Mouse (Mus musculus): ENCODE measurements around the gene Zdhhc18. TPM values are rescaled to one million over a fixed set of nuclear protein-coding genes. Genes with fewer than 3 reads are reported as not detected.

Zdhhc18 gene
- total RNA-seq (2022) = 10 to 100 TPM; 33.8 to 57.7 (median 44.6) TPM

- DNase-seq (ENCODE audit: low spot score in 2 of 2) = no peak
Observed at GRCm38 (mm10) chr4:133649989-133650699, at the start of gene Zdhhc18. TSS of gene Zdhhc18 (minus strand) at chr4:133650154.

GRCm38 (mm10) chr4:133695363-133695762, 45.4 kb upstream of the Zdhhc18 start:
- no peak for DNase-seq (ENCODE audit: low spot score in 2 of 2)

DNA sequence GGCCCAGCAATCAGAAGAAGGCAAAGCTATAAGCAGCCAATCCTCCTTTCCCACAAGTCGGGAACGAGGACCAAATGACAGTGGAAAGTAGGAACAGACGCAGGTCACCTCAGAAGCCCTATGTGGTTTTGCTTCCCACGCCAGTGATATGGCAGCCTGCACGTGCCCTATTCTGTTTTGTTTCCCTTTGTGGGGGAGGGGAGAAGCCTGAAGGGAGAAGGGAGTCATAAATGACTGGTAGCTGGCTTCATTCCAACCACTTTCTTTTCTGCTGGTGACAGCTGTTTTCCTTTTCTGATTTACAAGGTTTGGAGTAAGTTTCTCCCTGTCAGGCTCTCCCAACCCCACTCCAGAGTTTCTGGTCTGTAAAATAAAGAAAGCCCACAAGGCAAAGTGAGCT, 40.3 kb upstream of the Zdhhc18 start:
- DNase-seq (ENCODE audit: low spot score in 2 of 2) = no peak

DNA sequence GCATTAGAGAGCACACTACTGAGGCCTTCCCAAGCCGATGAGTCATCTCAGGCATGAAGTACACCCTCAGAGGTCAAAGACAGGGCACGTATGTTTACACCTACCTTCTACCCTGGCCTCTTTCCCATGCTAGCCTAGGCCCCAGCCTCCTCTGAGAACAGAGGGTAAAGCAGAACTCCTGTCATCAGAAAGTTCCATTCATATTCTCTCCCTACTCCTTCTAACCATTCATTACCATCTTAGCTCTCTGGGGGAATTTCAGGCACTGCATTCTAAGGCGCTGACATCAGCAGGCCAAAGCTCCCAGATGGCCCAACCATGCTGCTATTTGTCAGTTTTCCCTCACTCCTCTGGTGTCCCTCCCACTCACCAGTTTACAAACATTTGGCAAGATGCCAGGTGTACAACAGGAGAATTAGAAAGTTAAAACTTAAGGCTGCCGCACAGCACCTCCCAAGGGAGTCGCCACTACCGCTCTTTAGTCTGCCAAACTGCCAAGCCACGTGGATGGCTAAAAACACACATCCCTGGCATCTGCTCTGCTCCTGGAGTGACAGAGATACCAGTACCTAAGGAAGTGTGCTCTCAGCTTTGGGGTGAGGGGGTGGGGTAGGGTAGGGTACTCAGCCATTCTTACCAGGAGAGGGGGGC, 38.6 kb upstream of the Zdhhc18 start:
- no peak for DNase-seq (ENCODE audit: low spot score in 2 of 2)

DNA sequence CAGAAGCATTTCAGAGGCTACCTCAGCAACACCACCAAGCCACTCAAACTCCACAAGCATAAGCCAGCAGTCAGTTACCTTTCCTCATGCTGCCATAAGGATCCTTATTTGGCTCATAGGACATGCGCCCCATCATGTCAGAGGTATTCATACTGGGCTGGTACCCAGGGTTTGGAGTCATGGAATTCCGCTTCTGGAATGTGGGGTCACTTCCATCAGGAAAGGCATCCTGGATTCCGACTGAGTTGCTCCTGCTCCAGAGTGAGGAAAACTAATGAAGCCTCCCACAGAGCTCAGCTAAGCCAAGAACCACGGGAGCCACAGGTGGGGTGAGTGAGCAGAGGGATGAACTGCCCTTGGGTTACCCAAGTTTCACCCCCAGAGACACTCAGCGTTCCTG, 37.2 kb upstream of the Zdhhc18 start:
- DNase-seq (ENCODE audit: low spot score in 2 of 2) = no peak

- DNase-seq (ENCODE audit: low spot score in 2 of 2) = no peak
Observed at GRCm38 (mm10) chr4:133686512-133686911, 36.6 kb upstream of the Zdhhc18 start.

DNA sequence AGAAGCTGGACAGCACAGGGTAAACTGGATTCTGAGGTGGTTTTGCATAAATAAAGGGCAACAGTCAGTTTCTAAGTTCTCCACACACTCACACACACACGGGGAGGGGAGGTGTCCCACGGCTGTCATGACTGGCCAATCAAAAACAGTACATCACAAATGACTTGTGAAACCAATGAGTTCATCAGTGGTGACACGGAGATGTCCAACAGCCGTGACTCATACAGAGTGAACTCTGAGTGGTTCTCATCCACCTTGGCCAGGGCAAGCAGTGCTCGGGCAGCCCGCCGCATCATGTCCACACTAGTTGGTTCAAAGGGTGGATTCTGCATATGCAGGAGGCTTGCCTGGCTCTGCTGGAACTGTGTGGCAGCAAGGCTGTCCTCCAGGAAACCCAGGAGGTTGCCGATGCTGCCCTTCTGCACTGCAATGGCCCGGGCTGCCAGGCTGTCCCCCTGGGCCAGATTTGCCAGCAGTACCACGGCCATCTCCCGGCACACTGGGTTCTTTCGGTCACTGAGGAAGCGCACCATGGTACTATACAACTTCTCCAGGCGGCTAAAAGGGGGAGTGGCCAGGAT, 30.3 kb upstream of the Zdhhc18 start:
- DNase-seq (ENCODE audit: low spot score in 2 of 2) = no peak

GRCm38 (mm10) chr4:133679629-133680028, 29.7 kb upstream of the Zdhhc18 start:
- no peak for DNase-seq (ENCODE audit: low spot score in 2 of 2)

GRCm38 (mm10) chr4:133677266-133677665, 27.3 kb upstream of the Zdhhc18 start:
- DNase-seq (ENCODE audit: low spot score in 2 of 2) = no peak

- no peak for DNase-seq (ENCODE audit: low spot score in 2 of 2)
Observed at GRCm38 (mm10) chr4:133676189-133676588, 26.2 kb upstream of the Zdhhc18 start.

GRCm38 (mm10) chr4:133675594-133676016, 25.7 kb upstream of the Zdhhc18 start:
- DNase-seq (ENCODE audit: low spot score in 2 of 2) = peak in 1 of 2 experiments; percentile 50

- DNase-seq (ENCODE audit: low spot score in 2 of 2) = no peak
Observed at GRCm38 (mm10) chr4:133674331-133674695, 24.4 kb upstream of the Zdhhc18 start.

DNA sequence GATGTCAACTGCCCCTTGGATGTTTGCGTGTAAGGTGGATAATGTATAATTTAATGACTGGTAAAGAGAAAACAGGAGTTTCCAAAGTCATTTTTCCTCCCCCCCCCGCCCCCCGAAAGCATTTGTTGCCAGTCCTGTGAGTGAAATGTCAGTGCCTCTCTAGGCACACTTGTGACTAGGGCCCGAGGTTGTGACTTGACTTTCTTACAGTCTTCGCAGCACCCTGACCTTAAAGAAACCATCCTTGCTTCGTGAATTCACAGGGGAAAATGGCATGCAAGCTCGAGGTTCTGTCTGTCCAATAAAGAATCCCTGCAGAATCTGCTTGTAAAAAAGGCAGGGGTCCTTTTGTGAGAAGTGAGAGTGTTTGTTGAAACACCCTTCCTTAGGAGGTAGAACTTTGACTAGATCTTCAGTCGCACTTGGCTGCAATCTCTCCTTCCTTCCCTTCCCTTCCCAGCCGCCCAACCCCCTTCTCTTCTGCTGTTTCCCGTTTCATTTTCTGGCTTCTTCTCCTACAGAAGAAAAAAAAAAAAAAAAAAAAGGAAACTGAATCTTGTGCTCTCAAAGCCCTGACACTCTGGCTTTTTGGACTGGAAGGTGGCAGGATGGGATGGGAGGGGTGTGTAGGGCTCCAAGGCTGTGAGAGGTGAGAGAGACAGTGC, 23.8 kb upstream of the Zdhhc18 start:
- no peak for DNase-seq (ENCODE audit: low spot score in 2 of 2)

- no peak for DNase-seq (ENCODE audit: low spot score in 2 of 2)
Observed at GRCm38 (mm10) chr4:133672845-133673647, 23.1 kb upstream of the Zdhhc18 start.

DNA sequence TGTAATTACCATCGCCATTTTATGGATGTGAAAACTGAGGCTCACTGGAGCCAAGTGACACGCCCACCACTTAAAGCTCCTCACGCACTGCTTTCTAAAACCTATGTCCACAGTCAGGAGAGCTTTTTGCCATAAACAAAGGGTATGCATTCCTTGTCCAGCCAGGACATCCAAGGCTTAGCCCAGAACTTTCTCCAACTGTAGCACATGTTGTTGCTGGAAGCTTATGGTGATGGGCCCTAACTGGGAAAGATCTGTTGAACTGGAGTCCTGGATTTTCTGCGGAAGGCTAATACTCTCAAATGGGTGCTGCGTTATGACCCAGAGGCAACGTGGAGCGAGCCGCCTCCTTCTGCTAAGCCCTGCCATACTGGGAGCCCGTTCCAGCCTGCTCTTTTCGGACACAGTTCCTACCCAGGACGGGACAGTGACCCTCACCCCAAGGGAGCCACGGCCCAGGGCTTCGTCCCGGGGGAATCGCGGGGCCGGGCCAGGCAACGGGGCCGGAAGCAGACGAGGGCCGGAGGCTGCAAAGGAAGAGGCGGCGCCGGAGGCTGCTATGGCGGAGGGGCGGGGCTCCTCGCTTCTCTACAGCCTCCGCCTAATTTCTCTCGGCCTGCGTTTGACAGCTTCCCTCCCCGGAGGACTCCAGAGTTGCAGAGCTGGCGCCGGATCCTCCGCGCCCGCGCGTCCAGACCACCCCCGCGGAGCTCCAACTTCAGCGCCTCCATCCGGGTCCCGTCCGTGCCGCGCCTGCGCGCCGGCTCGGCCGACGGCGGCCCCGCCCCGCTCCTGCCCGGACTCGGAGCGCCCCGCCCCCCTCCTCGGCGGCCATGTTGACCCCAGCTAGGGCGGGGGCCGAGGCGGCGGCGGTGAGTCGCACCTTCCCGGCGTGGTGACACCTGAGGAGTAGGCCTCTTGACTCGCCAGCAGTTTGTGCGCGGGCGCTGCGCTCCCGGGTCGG, 22.2 kb upstream of the Zdhhc18 start, which contains the start of gene Pigv:
Pigv (minus strand) TSS at position 767 of the 964 bp plus-strand sequence.
- peak; percentile 90 to 91 for DNase-seq (ENCODE audit: low spot score in 2 of 2)

GRCm38 (mm10) chr4:133671184-133671880, 21.4 kb upstream of the Zdhhc18 start:
- DNase-seq (ENCODE audit: low spot score in 2 of 2) = peak; percentile 69 to 78

- no peak for DNase-seq (ENCODE audit: low spot score in 2 of 2)
Observed at GRCm38 (mm10) chr4:133669652-133670210, 19.8 kb upstream of the Zdhhc18 start.

DNA sequence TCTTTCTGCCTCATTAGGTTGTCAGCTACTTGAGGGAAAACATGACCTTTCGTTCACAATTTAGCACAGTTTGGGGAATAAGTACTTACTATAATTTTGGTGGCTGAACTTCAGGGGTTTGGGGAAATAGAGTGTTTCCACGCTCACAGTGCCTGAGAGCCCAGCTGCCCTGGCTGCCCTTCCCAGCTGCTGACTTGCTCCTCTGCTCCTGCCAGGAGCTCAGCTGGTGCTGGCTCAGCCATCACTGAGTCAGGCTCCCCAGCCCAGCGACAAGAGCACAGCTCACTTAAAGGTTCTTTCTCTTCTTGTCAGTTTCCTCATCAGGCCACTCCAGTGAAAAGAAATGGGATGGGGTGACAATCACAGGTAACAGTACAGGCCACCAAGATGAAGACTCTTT, 18.6 kb upstream of the Zdhhc18 start:
- no peak for DNase-seq (ENCODE audit: low spot score in 2 of 2)

GRCm38 (mm10) chr4:133666199-133666598, 16.2 kb upstream of the Zdhhc18 start:
- DNase-seq (ENCODE audit: low spot score in 2 of 2) = no peak
